Mouse (Mus musculus): Measurements from ENCODE around the gene Zfp691. TPM values are rescaled to one million over a fixed set of nuclear protein-coding genes. Genes with fewer than 3 reads are reported as not detected.
A peak's percentile ranks its signal among the peaks of the same experiment; 100 is the strongest.

The Zfp691 gene
- total RNA-seq, 2 experiments from 2014 or later, result 3.5 to 5.2 TPM

GRCm38 (mm10) chr4:119127229-119127628 is 46.8 kb downstream of the Zfp691 start:
- ATAC-seq (replicated peaks; ENCODE audit: poor library complexity), result peak; percentile 83

- peak; percentile 58 for ATAC-seq (replicated peaks; ENCODE audit: poor library complexity)
Measured at GRCm38 (mm10) chr4:119125577-119126270, 48.3 kb downstream of the Zfp691 start.

GRCm38 (mm10) chr4:119124771-119125273 is 49.2 kb downstream of the Zfp691 start:
- ATAC-seq (replicated peaks; ENCODE audit: poor library complexity), result no peak

- peak; percentile 33; the same call in 1 of the 2 replicates for ATAC-seq (replicated peaks; ENCODE audit: poor library complexity)
Measured at GRCm38 (mm10) chr4:119121249-119121648, 52.7 kb downstream of the Zfp691 start.

GRCm38 (mm10) chr4:119120095-119120494 is 53.9 kb downstream of the Zfp691 start:
- no peak for ATAC-seq (replicated peaks; ENCODE audit: poor library complexity)

Other genes with a start within 250 kb of the Zfp691 start
- gene Olfr1328, start 235.6 kb downstream of the Zfp691 start, total RNA-seq (2015), result 0.02 TPM in 1 of 2 replicates, not detected in the other
- gene Olfr1328, start 235.6 kb downstream of the Zfp691 start, total RNA-seq (2017), result not detected in 2 replicates
- not detected in 2 replicates for gene Lao1, start 212.6 kb downstream of the Zfp691 start, total RNA-seq (2015)
- not detected in 2 replicates for gene Lao1, start 212.6 kb downstream of the Zfp691 start, total RNA-seq (2017)
- gene Slc2a1, start 65.5 kb downstream of the Zfp691 start, total RNA-seq (2015), result 7.7 and 11.5 TPM in 2 replicates
- gene Slc2a1, start 65.5 kb downstream of the Zfp691 start, total RNA-seq (2017), result 7.4 and 8.6 TPM in 2 replicates
- gene Ermap, start 15.8 kb upstream of the Zfp691 start, total RNA-seq (2015), result 25.4 and 48.3 TPM in 2 replicates
- 13.3 and 34.2 TPM in 2 replicates for gene Ermap, start 15.8 kb upstream of the Zfp691 start, total RNA-seq (2017)
- 37.3 and 44.8 TPM in 2 replicates for gene Svbp, start 21.1 kb upstream of the Zfp691 start, total RNA-seq (2015)
- 17.3 and 43.0 TPM in 2 replicates for gene Svbp, start 21.1 kb upstream of the Zfp691 start, total RNA-seq (2017)
- gene Tmem269, start 44.0 kb upstream of the Zfp691 start, total RNA-seq (2015), result not detected in 2 replicates
- not detected in 2 replicates for gene Tmem269, start 44.0 kb upstream of the Zfp691 start, total RNA-seq (2017)
- 3.4 and 4.6 TPM in 2 replicates for gene AU022252, start 58.5 kb upstream of the Zfp691 start, total RNA-seq (2015)
- 8.0 and 12.4 TPM in 2 replicates for gene AU022252, start 58.5 kb upstream of the Zfp691 start, total RNA-seq (2017)
- 7.2 and 7.7 TPM in 2 replicates for gene P3h1, start 58.7 kb upstream of the Zfp691 start, total RNA-seq (2015)
- 9.6 and 10.6 TPM in 2 replicates for gene P3h1, start 58.7 kb upstream of the Zfp691 start, total RNA-seq (2017)
- gene Cldn19, start 81.2 kb upstream of the Zfp691 start, total RNA-seq (2015), result not detected in 2 replicates
- gene Cldn19, start 81.2 kb upstream of the Zfp691 start, total RNA-seq (2017), result not detected in 2 replicates
- gene Ybx1, start 120.4 kb upstream of the Zfp691 start, total RNA-seq (2015), result 1,533 and 1,599 TPM in 2 replicates
- gene Ybx1, start 120.4 kb upstream of the Zfp691 start, total RNA-seq (2017), result 1,470 and 1,694 TPM in 2 replicates
- gene Ppih, start 146.4 kb upstream of the Zfp691 start, total RNA-seq (2015), result 137 and 138 TPM in 2 replicates
- 161 and 163 TPM in 2 replicates for gene Ppih, start 146.4 kb upstream of the Zfp691 start, total RNA-seq (2017)
- gene Ccdc30, start 241.3 kb upstream of the Zfp691 start, total RNA-seq (2015), result 0.66 TPM in 1 of 2 replicates, not detected in the other
- gene Ccdc30, start 241.3 kb upstream of the Zfp691 start, total RNA-seq (2017), result 0.14 and 1.0 TPM in 2 replicates
- 12.5 and 15.9 TPM in 2 replicates for gene Ppcs, start 248.2 kb upstream of the Zfp691 start, total RNA-seq (2015)
- gene Ppcs, start 248.2 kb upstream of the Zfp691 start, total RNA-seq (2017), result 10.4 and 10.7 TPM in 2 replicates
- gene Zmynd12, start 248.6 kb upstream of the Zfp691 start, total RNA-seq (2015), result not detected in 2 replicates
- not detected in 2 replicates for gene Zmynd12, start 248.6 kb upstream of the Zfp691 start, total RNA-seq (2017)